Mouse (Mus musculus): ENCODE results near the gene 1700057G04Rik.

Gene 1700057G04Rik

DNA sequence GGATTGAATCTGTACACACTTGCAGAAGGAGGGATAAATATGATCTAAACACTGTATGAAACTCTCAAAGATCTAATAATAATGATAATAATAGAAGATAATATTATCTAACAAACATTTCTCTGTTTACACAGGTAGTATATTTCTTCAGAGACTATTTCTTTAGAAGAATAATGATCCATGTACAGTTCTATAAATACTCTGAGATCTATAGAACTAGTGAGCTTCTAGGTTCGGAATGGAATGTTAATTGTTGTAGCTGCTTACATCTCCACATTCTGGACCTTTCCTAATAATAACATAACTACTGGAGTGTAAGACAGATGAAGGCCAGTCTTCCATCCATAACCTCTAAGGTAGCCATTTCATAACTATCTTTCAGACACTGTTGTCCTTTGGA is at the start of gene 1700057G04Rik:
1700057G04Rik (plus strand) TSS at position 301 of the 400 bp plus-strand sequence.
- no peak for DNase-seq (ENCODE audit: low spot score in 2 of 2)

DNA sequence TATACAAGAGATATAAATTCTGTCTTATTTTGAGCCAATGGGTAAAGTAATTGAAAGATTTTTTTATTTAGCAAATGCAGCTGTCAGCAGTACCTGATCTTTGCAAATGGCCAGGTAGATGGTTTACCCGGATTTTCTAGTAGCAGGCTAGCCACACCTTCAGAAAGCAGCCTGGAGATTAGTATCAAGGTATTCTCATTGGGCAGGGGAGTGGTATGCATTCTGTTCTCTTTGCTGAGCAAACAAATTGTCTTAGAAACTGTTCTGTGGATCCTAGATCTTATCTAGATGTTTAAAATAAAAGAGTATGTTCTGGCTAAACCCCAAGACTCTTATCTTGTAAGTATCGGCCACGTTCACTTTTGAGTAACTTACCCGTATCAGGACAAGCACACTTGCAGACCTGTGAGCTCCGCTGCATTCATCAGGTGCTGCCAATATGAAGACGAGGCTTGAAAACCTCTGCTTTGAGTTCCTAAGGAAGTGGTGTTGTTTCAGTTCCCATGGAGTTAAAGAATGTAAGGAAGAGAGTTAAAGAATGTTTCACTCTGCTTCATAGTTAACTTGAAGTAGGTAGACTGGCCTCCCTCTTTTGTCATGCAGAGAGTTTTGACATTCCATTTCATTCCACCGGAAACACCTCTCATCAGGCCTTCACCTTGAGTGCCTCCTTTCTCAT is 48.6 kb upstream of the 1700057G04Rik start:
- DNase-seq (ENCODE audit: low spot score in 2 of 2): no peak

DNA sequence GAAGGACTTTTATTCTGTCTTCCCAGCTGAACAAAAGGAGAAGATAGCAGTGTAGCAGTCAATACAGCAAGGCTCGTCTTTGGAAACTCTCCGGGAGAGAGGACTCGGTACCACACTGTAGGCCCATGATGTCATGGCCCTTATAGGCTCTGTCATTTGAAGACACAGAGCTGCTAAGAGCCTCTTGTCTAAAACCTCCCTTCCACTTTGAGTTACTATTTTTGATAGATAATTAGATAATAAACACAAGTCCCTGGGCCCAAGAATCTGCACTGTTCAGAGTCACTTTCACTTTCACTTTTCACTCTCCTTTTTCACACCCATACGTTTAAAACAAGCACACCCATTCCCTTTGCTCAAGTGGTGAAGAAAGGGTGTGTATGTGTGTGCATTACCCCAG is 43.5 kb upstream of the 1700057G04Rik start:
- DNase-seq (ENCODE audit: low spot score in 2 of 2): no peak

DNA sequence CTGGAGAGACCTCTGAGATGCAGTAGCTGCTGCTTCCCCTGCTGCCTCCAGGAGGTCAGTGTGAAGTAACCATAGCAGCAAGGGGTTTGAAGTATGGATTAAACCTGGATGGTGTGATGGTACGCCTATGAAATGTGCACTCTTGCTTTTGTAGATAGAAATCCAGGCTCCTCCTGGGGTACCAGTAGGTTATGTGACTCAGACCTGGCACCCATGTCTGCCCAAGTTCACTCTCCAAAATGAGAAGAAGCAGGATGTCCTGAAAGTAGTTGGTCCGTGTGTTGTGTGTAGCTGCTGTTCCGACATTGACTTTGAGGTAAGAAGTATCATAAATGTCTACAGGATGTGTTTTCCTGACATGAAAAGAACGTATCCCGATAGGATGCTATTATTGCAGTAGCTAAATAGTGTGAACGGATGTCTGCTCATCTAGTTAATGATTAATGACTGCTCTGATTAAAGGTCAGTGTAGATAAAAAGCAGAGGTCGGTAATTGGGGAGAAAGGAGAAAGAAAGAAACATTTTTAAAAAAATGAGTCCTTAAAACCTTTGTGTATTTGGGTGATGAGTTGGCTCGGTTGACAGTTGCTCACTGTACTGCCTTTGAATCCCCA is 42.5 kb upstream of the 1700057G04Rik start:
- no peak for DNase-seq (ENCODE audit: low spot score in 2 of 2)

GRCm38 (mm10) chr9:92267732-92268131 is 41.4 kb upstream of the 1700057G04Rik start:
- no peak for DNase-seq (ENCODE audit: low spot score in 2 of 2)

DNA sequence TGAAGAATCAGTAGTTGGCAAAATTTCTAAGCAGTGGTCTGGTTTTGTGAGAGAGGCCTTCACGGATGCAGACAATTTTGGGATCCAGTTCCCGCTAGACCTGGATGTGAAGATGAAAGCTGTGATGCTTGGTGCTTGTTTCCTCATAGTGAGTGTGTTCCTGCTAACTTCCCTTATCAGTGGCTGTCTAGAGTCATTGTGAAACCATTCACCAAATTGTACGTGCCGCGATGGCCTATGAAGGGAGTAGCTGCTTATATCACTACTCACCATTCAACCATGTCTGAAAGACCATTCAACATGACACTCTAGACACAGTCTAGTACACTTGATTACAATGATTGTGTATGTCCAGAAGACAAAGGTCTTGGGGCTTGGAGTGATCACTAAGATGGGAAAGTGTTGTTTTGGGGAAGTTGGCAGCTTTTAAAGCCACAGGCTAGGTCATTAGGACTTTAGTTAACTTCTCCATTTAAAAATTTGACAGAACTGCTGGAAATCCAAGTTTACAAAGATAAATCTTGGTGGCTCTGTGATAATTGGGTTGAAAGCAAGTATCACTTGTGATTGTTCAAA is 39.3 kb upstream of the 1700057G04Rik start:
- DNase-seq (ENCODE audit: low spot score in 2 of 2): no peak

DNA sequence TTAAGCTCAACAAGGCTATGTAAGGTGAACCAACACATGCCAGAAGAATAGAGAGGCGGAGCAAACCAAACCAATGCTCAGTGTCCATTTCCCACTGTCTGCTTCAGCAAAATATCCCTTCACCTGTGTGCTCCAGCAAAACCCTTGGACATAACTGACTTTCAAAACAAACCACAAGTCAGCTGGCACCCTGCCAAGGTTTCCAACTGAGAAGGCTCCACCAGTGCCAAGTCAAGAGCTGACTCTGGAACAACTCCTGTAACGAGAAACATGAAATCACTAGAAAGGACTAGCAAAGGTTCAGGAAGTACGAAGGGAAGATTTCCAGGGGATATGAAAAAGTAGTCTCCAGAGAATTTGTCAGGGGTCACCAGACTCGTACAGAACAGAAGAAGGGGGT is 38.2 kb upstream of the 1700057G04Rik start:
- no peak for DNase-seq (ENCODE audit: low spot score in 2 of 2)

- no peak for DNase-seq (ENCODE audit: low spot score in 2 of 2)
Measured at GRCm38 (mm10) chr9:92272650-92273049, 36.5 kb upstream of the 1700057G04Rik start.

- DNase-seq (ENCODE audit: low spot score in 2 of 2): no peak
Measured at GRCm38 (mm10) chr9:92273271-92273670, 35.9 kb upstream of the 1700057G04Rik start.

DNA sequence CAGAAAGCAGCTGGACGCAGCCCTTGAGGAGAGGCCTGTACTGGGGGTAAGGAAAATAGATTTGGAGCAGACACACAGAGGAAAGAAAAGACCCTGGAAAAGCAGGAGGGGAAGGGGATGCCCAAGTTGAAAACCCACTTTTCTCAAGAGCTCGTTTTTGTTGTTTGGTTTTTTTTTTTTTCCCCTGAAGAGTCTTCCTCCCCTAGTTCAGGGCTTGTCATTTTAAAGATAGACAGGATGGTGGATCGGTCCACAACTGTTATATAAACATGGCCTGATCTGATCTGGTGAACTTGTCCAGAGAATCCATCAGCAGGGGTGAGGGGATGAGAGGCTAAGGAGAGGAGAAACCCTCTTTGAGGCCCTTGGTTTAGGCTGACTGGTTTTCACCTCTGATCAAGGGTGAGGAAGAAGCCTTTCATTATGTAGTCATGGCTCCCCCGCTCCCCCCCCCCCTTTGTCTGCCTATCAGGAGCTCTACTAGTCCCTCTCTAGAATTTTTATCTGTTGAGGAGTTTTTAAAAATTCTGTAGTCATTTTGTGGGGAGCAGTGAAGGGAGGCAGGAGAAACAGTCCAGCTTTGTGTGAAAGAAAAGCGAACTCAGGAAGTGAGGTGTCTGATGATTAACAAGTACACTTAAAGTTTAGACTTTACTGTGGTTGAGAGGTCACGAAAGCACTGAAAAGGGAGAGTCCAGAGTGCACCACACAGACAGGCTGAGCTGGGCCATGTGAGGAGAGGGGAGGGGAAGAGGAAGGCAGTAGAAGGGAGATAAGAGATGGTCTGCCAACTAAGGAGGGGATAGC is 35.0 kb upstream of the 1700057G04Rik start:
- DNase-seq (ENCODE audit: low spot score in 2 of 2): peak; percentile 44 to 73

GRCm38 (mm10) chr9:92275486-92276207 is 33.5 kb upstream of the 1700057G04Rik start, which contains the start of gene Plscr2:
Gene Plscr2, plus strand, starts transcription at chr9:92275602.
- DNase-seq (ENCODE audit: low spot score in 2 of 2): no peak

GRCm38 (mm10) chr9:92276360-92276759 is 32.8 kb upstream of the 1700057G04Rik start:
- DNase-seq (ENCODE audit: low spot score in 2 of 2): no peak

GRCm38 (mm10) chr9:92280048-92280447 is 29.1 kb upstream of the 1700057G04Rik start:
- no peak for DNase-seq (ENCODE audit: low spot score in 2 of 2)

- no peak for DNase-seq (ENCODE audit: low spot score in 2 of 2)
Measured at GRCm38 (mm10) chr9:92282563-92283171, 26.5 kb upstream of the 1700057G04Rik start.

GRCm38 (mm10) chr9:92289675-92290074 is 19.5 kb upstream of the 1700057G04Rik start:
- peak in 1 of 2 experiments; percentile 33 for DNase-seq (ENCODE audit: low spot score in 2 of 2)

- DNase-seq (ENCODE audit: low spot score in 2 of 2): peak in 1 of 2 experiments; percentile 28
Measured at GRCm38 (mm10) chr9:92292169-92292568, 17.0 kb upstream of the 1700057G04Rik start.

- no peak for DNase-seq (ENCODE audit: low spot score in 2 of 2)
Measured at GRCm38 (mm10) chr9:92292922-92293321, 16.3 kb upstream of the 1700057G04Rik start.

GRCm38 (mm10) chr9:92293560-92294548 is 15.3 kb upstream of the 1700057G04Rik start:
- no peak for DNase-seq (ENCODE audit: low spot score in 2 of 2)

- DNase-seq (ENCODE audit: low spot score in 2 of 2): no peak
Measured at GRCm38 (mm10) chr9:92298288-92298687, 10.9 kb upstream of the 1700057G04Rik start.

GRCm38 (mm10) chr9:92301213-92301612 is 8.0 kb upstream of the 1700057G04Rik start:
- no peak for DNase-seq (ENCODE audit: low spot score in 2 of 2)
